Mouse (Mus musculus): ENCODE measurements around the gene Spats2. TPM values are rescaled to one million over a fixed set of nuclear protein-coding genes. Genes with fewer than 3 reads are reported as not detected.
A peak's percentile ranks its signal among the peaks of the same experiment; 100 is the strongest.

Gene Spats2
- polyA plus RNA-seq, 1 experiment = 39.1 TPM

GRCm38 (mm10) chr15:99112843-99113395 lies 12.8 kb upstream of the Spats2 start:
- H3K79me2 ChIP-seq (ENCODE audit: control insufficient read depth, insufficient read depth) = no peaks in the 10 kb centered on the region
- H3K4me3 ChIP-seq = no peak overlapping the region

GRCm38 (mm10) chr15:99113396-99113975 lies 12.2 kb upstream of the Spats2 start:
- peak overlapping the region; percentile 60 for H3K4me2 ChIP-seq (ENCODE audit: low read depth)
- H3K79me2 ChIP-seq (ENCODE audit: control insufficient read depth, insufficient read depth) = no peaks in the 10 kb centered on the region
- no peaks in the 10 kb centered on the region for H3K36me3 ChIP-seq (ENCODE audit: control insufficient read depth, insufficient read depth)
- no peak overlapping the region for H3K4me3 ChIP-seq
- H3K27me3 ChIP-seq (ENCODE audit: control insufficient read depth, insufficient read depth, insufficient read length) = no peaks in the 10 kb centered on the region
- TF ChIP-seq USF1 (IDR thresholded peaks at IDR 0.05; ENCODE audit: low read depth) = peak; percentile 65
- TF ChIP-seq MYOD1 (IDR thresholded peaks at IDR 0.05; ENCODE audit: control insufficient read depth in 1 of 3, insufficient read length in 2 of 3, low read depth in 2 of 3) = no peak
- no peak overlapping the region for H3ac ChIP-seq (ENCODE audit: control insufficient read depth, insufficient read length)

More at GRCm38 (mm10) chr15:99112843-99113395, 12.8 kb upstream of the Spats2 start:
- Histone ChIP-seq H3K36me3 (ENCODE audit: control insufficient read depth, insufficient read depth) (no peaks in the 10 kb centered on the region), H3K4me2 (ENCODE audit: low read depth) (peak overlapping the region; percentile 60), H3ac (ENCODE audit: control insufficient read depth, insufficient read length) (no peak overlapping the region), H3K27me3 (ENCODE audit: control insufficient read depth, insufficient read depth, insufficient read length) (no peaks in the 10 kb centered on the region)
- TF ChIP-seq SRF (IDR thresholded peaks at IDR 0.05; ENCODE audit: control insufficient read depth, insufficient read length, low read depth) (no peak), USF1 (IDR thresholded peaks at IDR 0.05; ENCODE audit: low read depth) (no peak), TCF12 (IDR thresholded peaks at IDR 0.05; ENCODE audit: insufficient read depth, poor library complexity, severe bottlenecking) (no peak), POLR2AphosphoS2 (IDR thresholded peaks at IDR 0.05; ENCODE audit: insufficient read length, low read depth) (no peak), E2F4 (IDR thresholded peaks at IDR 0.05; ENCODE audit: insufficient read depth) (no peak), CEBPB (IDR thresholded peaks at IDR 0.05; ENCODE audit: insufficient read depth, poor library complexity, severe bottlenecking) (no peak)

GRCm38 (mm10) chr15:99114312-99115064 lies 11.2 kb upstream of the Spats2 start:
- Histone ChIP-seq H3K36me3 (ENCODE audit: control insufficient read depth, insufficient read depth) (no peaks in the 10 kb centered on the region), H3ac (ENCODE audit: control insufficient read depth, insufficient read length) (no peak overlapping the region), H3K4me3 (no peak overlapping the region), H3K27me3 (ENCODE audit: control insufficient read depth, insufficient read depth, insufficient read length) (no peaks in the 10 kb centered on the region), H3K79me2 (ENCODE audit: control insufficient read depth, insufficient read depth) (no peaks in the 10 kb centered on the region), H3K4me2 (ENCODE audit: low read depth) (no peak overlapping the region)
- TF ChIP-seq MYOG (IDR thresholded peaks at IDR 0.05; ENCODE audit: control insufficient read depth in 1 of 3, insufficient read depth in 1 of 3, insufficient read length in 2 of 3, low read depth in 2 of 3) = no peak
- TF ChIP-seq MAX (IDR thresholded peaks at IDR 0.05; ENCODE audit: low read depth) = no peak
- no peak for TF ChIP-seq POLR2AphosphoS2 (IDR thresholded peaks at IDR 0.05; ENCODE audit: insufficient read length, low read depth)
- no peak for TF ChIP-seq E2F4 (IDR thresholded peaks at IDR 0.05; ENCODE audit: insufficient read depth)
- TF ChIP-seq CEBPB (IDR thresholded peaks at IDR 0.05; ENCODE audit: insufficient read depth, poor library complexity, severe bottlenecking) = no peak
- TF ChIP-seq POLR2A (IDR thresholded peaks at IDR 0.05; ENCODE audit: insufficient read length, low read depth) = no peak
- no peak for TF ChIP-seq TCF3 (IDR thresholded peaks at IDR 0.05; ENCODE audit: insufficient read length, low read depth)
- TF ChIP-seq SRF (IDR thresholded peaks at IDR 0.05; ENCODE audit: control insufficient read depth, insufficient read length, low read depth) = no peak
- no peak for TF ChIP-seq REST (IDR thresholded peaks at IDR 0.05; ENCODE audit: insufficient read depth, insufficient read length)
- no peak for TF ChIP-seq TCF12 (IDR thresholded peaks at IDR 0.05; ENCODE audit: insufficient read depth, poor library complexity, severe bottlenecking)
- TF ChIP-seq MYOD1 (IDR thresholded peaks at IDR 0.05; ENCODE audit: control insufficient read depth in 1 of 3, insufficient read length in 2 of 3, low read depth in 2 of 3) = no peak
- no peak for TF ChIP-seq USF1 (IDR thresholded peaks at IDR 0.05; ENCODE audit: low read depth)

GRCm38 (mm10) chr15:99115065-99115423 lies 10.7 kb upstream of the Spats2 start:
- H3K36me3 ChIP-seq (ENCODE audit: control insufficient read depth, insufficient read depth) = no peaks in the 10 kb centered on the region
- no peak for TF ChIP-seq SRF (IDR thresholded peaks at IDR 0.05; ENCODE audit: control insufficient read depth, insufficient read length, low read depth)
- TF ChIP-seq TCF12 (IDR thresholded peaks at IDR 0.05; ENCODE audit: insufficient read depth, poor library complexity, severe bottlenecking) = no peak
- TF ChIP-seq TCF3 (IDR thresholded peaks at IDR 0.05; ENCODE audit: insufficient read length, low read depth) = no peak
- TF ChIP-seq CEBPB (IDR thresholded peaks at IDR 0.05; ENCODE audit: insufficient read depth, poor library complexity, severe bottlenecking) = no peak
- no peak for TF ChIP-seq POLR2AphosphoS2 (IDR thresholded peaks at IDR 0.05; ENCODE audit: insufficient read length, low read depth)
- TF ChIP-seq MAX (IDR thresholded peaks at IDR 0.05; ENCODE audit: low read depth) = no peak
- no peak for TF ChIP-seq MYOD1 (IDR thresholded peaks at IDR 0.05; ENCODE audit: control insufficient read depth in 1 of 3, insufficient read length in 2 of 3, low read depth in 2 of 3)
- TF ChIP-seq REST (IDR thresholded peaks at IDR 0.05; ENCODE audit: insufficient read depth, insufficient read length) = no peak
- TF ChIP-seq E2F4 (IDR thresholded peaks at IDR 0.05; ENCODE audit: insufficient read depth) = no peak
- no peak for TF ChIP-seq MYOG (IDR thresholded peaks at IDR 0.05; ENCODE audit: control insufficient read depth in 1 of 3, insufficient read depth in 1 of 3, insufficient read length in 2 of 3, low read depth in 2 of 3)
- TF ChIP-seq POLR2A (IDR thresholded peaks at IDR 0.05; ENCODE audit: insufficient read length, low read depth) = no peak
- no peak for TF ChIP-seq USF1 (IDR thresholded peaks at IDR 0.05; ENCODE audit: low read depth)
- H3K27me3 ChIP-seq (ENCODE audit: control insufficient read depth, insufficient read depth, insufficient read length) = no peaks in the 10 kb centered on the region
- no peaks in the 10 kb centered on the region for H3K79me2 ChIP-seq (ENCODE audit: control insufficient read depth, insufficient read depth)
- H3K4me2 ChIP-seq (ENCODE audit: low read depth) = no peak overlapping the region
- H3K4me3 ChIP-seq = no peak overlapping the region
- no peak overlapping the region for H3ac ChIP-seq (ENCODE audit: control insufficient read depth, insufficient read length)

GRCm38 (mm10) chr15:99116539-99116938 lies 9.2 kb upstream of the Spats2 start:
- no peak for TF ChIP-seq CEBPB (IDR thresholded peaks at IDR 0.05; ENCODE audit: insufficient read depth, poor library complexity, severe bottlenecking)
- no peak for TF ChIP-seq MAX (IDR thresholded peaks at IDR 0.05; ENCODE audit: low read depth)
- TF ChIP-seq REST (IDR thresholded peaks at IDR 0.05; ENCODE audit: insufficient read depth, insufficient read length) = no peak
- no peak for TF ChIP-seq POLR2A (IDR thresholded peaks at IDR 0.05; ENCODE audit: insufficient read length, low read depth)
- TF ChIP-seq USF1 (IDR thresholded peaks at IDR 0.05; ENCODE audit: low read depth) = no peak
- TF ChIP-seq POLR2AphosphoS2 (IDR thresholded peaks at IDR 0.05; ENCODE audit: insufficient read length, low read depth) = no peak
- no peak for TF ChIP-seq TCF3 (IDR thresholded peaks at IDR 0.05; ENCODE audit: insufficient read length, low read depth)
- Histone ChIP-seq H3K27me3 (ENCODE audit: control insufficient read depth, insufficient read depth, insufficient read length) (no peaks in the 10 kb centered on the region), H3K4me3 (no peak overlapping the region), H3K79me2 (ENCODE audit: control insufficient read depth, insufficient read depth) (no peaks in the 10 kb centered on the region), H3K36me3 (ENCODE audit: control insufficient read depth, insufficient read depth) (no peaks in the 10 kb centered on the region), H3K4me2 (ENCODE audit: low read depth) (no peak overlapping the region), H3ac (ENCODE audit: control insufficient read depth, insufficient read length) (no peak overlapping the region)
